Mouse (Mus musculus) erythroid progenitor cell, adult 5-6 weeks (primary cell): ENCODE results near the gene Adcy9. TPM values are rescaled to one million over a fixed set of nuclear protein-coding genes. Genes with fewer than 3 reads are reported as not detected.
"Not testable (repeated sequence)": the region's sequence is repeated elsewhere in the genome, so short reads cannot be mapped to it uniquely, and the experiment has no call there.

Experiments used
- ATAC-seq: replicated peaks from 2 replicates; pipeline ENCODE4 v1.8.0; 2016; ENCODE audit warnings: moderate number of reproducible peaks, mild to moderate bottlenecking, moderate TSS enrichment, inconsistent platforms; ENCODE audit not compliant: poor library complexity, low FRiP score, severe bottlenecking
- total RNA-seq, 2 experiments: library from RNA; stranded (forward) in 1 of 2; stranded (reverse) in 1 of 2; fragments of 150-400 nt in 1 of 2; fragments of 186-747, 209-891 nt in 1 of 2; gene quantifications; 2 replicates each; pipeline versions ENCODE4 v1.2.3 to v1.2.4; 2015 to 2017; ENCODE audit warnings: low replicate concordance in 2 of 2

Gene Adcy9
- total RNA-seq, 2 experiments from 2014 or later = 1.4 TPM; not detected in 1

DNA sequence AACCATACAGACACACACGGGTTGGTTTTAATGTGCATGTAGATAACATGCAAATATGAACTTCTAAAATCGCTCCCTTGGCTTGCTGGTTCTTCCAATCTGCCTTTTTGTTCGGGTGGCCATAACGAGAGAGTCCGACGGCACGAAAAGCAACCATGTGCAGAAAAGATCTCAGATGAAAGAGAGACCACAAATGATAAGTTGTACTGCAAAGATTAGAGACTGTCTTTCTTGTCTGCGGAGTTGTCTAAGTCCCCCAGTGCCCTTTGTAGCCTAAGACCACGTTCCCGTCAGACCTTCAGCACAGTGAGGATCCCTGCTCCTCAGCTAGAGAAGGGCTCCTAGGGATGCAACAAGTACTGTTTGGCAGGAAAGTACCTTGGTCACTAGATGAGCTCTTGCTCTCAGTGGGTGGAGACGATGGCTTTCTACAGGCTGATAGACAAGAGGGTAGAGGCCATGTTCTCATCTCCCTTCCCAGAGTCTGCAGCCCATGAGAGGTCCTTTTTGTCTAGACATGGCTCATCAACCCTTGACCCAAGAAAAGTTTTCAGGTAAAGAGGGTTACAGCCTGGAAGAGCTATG, 136.9 kb downstream of the Adcy9 start:
- ATAC-seq = no peak

DNA sequence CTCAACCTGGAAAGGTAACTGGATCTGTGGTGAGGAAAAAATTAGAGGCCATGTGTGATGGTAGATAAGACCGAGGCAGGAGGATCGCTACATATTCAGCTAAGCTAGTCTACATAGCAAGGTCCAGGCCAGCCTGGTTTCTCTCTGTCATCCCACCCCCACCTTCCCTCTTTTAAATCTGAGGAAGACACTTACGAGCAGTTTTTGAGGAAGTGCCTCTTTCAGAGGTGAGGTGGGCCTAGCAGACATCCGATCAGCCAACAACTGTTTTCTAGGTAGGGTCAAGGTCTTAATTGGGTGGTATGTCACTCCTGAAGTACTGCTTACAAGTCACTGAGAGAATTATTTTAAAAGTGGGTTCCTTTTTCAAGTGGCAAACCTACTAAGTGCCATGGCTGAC, 138.8 kb downstream of the Adcy9 start:
- ATAC-seq = no peak

DNA sequence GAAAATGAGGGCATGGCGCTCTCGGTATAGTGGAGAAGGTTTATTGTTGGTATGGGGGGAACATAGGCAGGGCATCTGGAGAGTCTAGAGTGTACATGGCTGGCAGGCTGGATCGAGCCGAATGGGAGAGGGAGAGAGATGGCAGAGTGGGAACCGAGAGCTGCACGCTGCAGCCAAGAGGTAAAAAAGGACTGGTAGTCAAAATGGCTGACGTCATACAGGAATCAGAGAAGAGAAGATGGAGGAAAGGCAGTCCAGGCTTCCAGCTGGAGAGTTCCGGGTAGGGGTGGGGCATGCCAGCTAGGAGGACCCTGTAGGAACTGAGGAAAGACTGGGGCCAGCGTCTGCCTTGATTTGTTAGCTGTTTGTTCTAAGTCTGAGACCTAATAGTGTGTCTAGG, 139.3 kb downstream of the Adcy9 start:
- no peak for ATAC-seq

DNA sequence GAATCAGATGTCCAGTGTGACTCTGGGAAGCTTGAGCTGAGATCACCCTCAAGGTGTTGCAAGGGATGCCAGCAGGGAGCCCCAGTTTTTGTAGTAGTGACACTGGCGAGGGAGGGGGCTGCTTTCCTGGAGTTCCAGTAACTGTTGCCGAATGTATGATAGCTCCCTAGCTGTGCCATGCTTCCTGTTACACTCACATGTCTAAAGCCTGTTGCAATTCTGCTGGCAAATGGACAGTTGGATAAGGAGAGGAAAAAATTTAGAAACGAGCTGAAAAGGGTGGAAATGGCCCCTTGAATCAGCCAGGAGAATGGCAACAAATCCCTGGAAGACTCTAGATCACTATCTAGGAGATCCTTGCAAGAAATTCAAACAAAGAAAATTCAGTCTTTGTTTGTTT, 140.7 kb downstream of the Adcy9 start:
- no peak for ATAC-seq

DNA sequence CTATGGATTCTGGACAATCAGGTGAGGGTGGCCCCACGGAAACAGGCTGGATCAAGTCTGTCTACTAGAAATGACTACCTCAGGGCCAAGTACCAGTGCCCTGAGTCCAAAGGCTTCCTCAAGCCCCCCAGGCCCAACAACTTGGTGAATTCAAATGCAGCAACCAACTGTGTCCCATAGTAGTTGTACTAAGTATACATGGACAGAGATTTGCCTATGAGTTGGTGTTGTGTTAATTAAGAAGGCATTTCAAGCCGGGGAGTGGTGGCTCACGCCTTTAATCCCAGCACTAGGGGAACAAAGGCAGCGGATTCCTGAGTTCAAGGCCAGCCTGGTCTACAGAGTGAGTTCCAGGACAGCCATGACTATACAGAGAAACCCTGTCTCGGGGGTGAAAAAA, 143.7 kb downstream of the Adcy9 start:
- no peak for ATAC-seq

DNA sequence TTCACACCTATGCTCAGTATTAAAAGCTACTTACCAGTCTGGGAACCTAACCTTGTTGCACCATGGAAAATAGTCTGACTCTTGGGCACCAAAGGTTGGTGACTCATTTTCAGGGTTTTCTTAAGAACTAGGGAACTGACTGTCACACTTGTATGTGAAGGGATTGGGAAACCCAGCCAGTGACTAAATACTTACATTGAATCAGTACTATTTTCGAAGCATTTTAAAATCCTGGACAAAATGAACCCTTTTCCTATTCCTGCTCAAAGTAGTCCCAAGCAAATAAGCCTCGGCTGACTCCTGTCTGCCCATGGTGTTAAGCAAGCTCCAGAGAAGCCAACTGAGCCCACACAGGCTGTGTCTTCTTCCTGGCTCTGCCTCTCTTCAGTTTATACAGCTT, 144.1 kb downstream of the Adcy9 start:
- no peak for ATAC-seq

DNA sequence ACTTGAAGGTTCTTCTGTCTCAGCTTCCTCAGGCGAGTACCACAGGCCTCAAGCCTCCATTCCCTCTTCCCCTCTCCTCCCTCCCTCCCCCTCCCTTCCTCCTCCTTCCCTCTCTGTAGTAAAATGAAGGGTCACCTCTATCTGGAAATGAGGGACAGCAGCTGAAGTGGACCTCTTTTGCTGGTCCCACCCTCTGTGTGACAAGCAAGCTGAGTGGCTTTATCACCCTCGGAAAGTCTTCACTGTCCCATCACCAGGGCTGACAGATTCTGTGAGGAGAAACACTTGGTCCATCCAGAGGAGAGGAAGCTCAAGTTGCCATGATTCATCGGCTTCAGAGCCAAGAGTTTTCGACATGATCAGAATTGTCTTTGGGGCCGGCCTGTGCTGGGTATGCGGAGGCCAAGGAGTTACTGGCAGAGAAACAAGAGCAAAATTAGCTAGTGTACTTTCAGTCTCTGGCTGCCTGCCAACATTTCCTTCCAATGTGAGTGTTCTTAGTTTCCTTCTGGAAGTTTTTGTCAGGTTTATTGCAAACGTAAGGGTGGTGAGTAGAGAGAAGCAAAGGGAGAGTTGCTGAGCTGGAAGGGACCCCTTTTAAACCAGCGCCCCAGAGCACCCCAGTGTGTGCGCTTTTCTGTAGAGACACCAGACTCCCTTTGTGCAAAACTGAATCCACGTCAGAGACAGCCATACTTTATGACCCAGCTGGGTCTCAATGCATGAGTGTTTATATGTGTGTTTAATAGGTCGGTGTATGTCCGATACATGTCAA, 146.4 kb downstream of the Adcy9 start:
- ATAC-seq = no peak

DNA sequence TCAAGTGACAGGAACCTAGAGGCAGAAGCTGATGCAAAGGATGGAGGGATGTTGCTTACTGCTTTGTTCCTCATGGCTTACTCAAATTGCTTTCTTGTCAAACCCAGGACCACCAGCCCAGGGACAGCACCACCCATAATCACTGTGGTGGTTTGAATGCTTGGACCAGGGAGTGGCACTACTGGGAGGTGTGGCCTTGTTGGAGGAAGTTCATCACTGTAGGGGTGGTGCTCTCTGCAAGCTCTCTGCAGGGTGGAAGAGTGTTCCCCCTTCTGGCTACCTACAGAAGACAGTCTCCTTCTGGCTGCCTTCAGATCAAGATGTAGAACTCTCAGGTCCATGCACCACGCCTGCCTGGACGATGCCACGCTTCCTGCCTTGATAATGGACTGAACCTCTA, 148.0 kb downstream of the Adcy9 start:
- no peak for ATAC-seq

DNA sequence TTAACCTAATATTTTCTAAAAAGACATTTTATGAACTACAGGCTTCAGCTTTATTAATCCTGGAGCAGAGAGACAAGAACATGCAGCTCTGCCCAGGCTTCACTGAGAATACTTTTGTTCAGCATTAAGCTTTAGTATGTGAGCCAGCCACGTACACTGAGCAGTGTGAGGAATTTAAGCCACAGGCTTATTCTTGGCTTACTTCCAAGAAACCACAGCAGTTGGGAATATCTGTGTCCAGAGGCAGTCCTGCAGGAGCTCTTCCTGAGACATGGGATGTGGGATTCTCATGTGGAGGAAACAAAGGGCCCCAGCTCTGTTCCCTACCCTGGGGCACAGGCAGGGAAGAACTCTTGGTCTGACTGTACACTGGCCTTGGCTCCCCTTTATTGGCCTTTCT, 149.4 kb downstream of the Adcy9 start:
- no peak for ATAC-seq

DNA sequence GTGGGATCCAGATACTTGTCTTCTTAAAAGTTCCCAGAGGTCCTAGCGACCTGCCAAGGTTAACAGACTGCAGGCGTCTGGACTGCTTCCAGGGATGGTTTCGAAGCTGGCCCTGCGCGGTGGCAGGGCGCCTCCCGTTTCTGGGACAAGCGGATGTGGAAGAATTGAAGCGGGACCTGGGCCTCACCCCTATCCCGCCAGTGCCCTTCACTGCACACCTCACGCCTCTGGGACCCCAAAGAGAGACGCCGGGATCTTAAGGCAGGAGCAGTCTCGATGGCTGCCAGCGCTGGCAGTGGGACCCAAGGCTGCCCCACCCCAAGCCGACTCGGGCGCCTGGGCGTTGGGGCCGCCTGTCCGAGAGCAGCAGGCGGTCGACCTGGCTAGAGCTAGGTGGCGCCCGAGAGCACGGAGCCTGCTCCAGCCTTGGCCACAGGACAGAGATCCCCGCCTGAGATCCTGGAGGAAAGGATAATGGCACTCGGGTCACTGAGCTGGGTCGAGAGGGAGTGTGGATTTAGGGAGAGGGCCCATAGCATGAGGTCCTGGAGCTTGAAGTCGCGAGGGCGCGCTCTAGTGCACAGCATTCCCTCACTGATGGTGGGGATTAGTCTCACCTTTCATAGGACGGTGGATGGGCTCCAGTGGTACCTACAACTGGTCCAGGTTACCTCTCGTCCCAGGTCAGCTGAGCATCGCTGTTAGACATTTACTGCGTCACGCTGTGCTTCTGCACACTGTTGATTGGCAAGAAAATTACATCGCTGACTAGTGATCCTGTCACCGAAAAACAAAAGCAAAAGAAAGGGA, 152.2 kb downstream of the Adcy9 start:
- ATAC-seq = peak; percentile 92

DNA sequence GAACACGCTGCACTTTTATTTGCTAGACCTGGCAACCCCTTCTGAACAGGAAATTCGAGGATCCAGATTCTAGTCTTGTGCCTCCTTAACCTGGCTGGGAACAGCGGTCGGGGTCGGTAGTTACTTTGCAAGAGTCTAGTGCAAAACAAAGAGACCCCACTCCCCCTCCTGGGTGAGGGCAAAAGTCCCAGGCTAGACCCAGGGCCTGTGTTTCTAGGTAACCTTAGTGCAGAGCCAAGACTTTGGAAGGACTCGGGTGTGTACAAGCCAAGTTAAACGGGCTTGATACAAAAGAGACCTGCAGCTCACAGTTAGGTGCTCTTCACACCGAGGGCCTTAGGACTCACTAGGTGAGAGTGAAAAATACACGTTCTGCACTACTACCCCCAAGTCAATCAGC, 152.8 kb downstream of the Adcy9 start:
- no peak for ATAC-seq

DNA sequence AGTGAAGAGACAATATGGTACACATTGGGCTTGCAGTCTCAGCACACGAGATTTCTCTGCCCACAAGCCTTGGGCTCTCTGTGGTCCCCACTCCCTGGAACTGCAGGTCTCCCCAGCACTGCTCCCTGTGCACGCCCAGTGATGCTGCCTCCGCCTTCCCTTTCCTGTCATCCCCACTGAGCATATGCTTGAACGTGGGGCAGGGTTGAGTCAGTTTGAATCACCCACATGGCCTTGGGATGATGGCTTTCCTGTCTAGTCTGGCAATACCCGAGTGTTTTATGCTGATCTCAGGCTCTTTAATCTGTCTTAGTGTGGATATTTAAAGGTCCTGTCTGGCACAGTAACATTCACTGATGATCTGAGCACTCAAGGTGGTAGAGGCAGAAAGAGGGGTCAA, 154.9 kb downstream of the Adcy9 start:
- no peak for ATAC-seq

DNA sequence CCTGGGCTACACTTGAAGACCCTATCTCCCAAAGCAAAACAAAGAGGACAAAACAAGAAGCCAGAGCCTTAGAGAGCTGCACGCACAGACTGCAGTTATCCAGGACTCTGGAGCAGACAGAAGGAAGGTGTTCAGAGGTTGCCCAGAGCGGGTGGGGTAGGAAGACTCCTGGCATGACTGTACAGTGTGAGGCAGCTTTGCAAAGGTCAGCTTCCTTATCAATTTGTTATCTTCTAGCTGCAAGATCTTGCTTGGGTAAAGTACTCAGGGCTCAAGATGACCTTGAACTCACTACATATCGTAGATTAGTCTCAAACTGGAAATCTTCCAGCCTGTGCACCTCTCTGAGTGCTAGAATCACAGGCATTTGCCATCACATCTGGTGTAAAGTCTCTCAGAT, 156.8 kb downstream of the Adcy9 start:
- ATAC-seq = no peak

DNA sequence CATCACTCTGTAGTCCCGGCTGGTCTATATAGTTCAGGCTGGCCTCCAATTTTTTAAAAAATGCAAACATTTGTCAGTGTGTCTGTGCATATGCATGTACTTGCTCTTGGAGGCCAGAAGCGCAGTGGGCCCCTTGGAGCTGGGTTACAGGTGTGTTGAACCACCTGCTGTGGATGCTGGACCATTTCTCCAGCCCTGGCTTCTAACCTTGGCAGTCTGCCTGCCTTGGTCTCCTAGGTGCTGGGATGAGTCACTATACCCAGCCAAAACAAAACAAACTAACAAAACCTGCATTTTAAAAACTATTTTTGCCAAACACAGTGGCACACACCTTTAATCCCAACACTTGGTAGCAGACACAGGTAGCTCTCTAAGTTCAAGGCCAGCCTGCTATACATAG, 162.8 kb downstream of the Adcy9 start:
- no peak for ATAC-seq

DNA sequence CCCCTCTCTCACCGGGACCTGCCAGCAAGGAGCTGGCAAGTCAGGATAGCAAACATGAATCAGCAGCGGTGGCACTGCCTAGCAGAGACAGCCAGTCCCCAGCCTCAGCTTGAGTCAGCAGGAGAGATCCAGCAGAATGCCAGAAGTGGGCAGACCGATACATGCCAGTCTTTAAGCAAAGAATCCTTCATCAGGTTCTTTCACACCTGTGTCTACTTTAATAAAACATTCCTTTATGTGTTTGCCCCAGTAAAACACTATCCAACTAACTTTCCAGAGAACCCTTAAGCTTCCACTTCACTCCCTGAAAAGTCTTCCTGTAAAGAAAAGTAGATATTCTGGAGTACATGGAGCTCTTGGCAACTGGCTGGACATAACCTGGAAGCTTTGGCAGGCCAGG, 171.5 kb downstream of the Adcy9 start:
- ATAC-seq = no peak

DNA sequence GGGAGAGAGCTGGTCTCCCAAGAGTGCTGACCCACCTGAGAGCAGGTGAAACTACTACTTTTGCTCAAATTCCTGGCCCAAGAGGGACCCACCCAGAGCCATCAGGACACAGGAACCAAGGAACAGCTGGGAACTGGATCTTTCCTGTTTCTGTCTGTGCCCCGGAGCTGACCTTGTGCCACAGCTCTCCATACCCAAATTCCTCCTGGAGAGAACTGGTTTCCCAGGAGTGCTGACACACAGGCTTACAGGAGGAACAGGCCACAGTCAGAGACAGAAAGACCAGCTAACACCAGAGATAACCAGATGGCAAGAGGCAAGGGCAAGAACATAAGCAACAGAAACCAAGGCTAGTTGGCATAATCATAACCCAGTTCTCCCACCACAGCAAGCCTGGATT, 175.1 kb downstream of the Adcy9 start:
- ATAC-seq = not testable (repeated sequence)

Other genes with a start within 250 kb of the Adcy9 start
- gene Crebbp, start 206.5 kb downstream of the Adcy9 start, total RNA-seq (2015; ENCODE audit: low replicate concordance) = 51.1 and 51.2 TPM in 2 replicates
- gene Crebbp, start 206.5 kb downstream of the Adcy9 start, total RNA-seq (2017; ENCODE audit: low replicate concordance) = 51.4 and 115 TPM in 2 replicates
- 2.9 TPM in 1 of 2 replicates, not detected in the other for gene Srl, start 121.3 kb upstream of the Adcy9 start, total RNA-seq (2015; ENCODE audit: low replicate concordance)
- gene Srl, start 121.3 kb upstream of the Adcy9 start, total RNA-seq (2017; ENCODE audit: low replicate concordance) = 1.4 TPM in 1 of 2 replicates, not detected in the other
- gene Tfap4, start 139.4 kb upstream of the Adcy9 start, total RNA-seq (2015; ENCODE audit: low replicate concordance) = 4.6 and 7.6 TPM in 2 replicates
- gene Tfap4, start 139.4 kb upstream of the Adcy9 start, total RNA-seq (2017; ENCODE audit: low replicate concordance) = 1.7 and 2.7 TPM in 2 replicates
- not detected in 2 replicates for gene Glis2, start 174.2 kb upstream of the Adcy9 start, total RNA-seq (2015; ENCODE audit: low replicate concordance)
- not detected in 2 replicates for gene Glis2, start 174.2 kb upstream of the Adcy9 start, total RNA-seq (2017; ENCODE audit: low replicate concordance)
- 9.4 and 16.8 TPM in 2 replicates for gene Pam16, start 204.5 kb upstream of the Adcy9 start, total RNA-seq (2015; ENCODE audit: low replicate concordance)
- gene Pam16, start 204.5 kb upstream of the Adcy9 start, total RNA-seq (2017; ENCODE audit: low replicate concordance) = 3.9 and 9.6 TPM in 2 replicates
- gene Vasn, start 219.4 kb upstream of the Adcy9 start, total RNA-seq (2015; ENCODE audit: low replicate concordance) = not detected in 2 replicates
- not detected in 2 replicates for gene Vasn, start 219.4 kb upstream of the Adcy9 start, total RNA-seq (2017; ENCODE audit: low replicate concordance)
- gene Dnaja3, start 219.5 kb upstream of the Adcy9 start, total RNA-seq (2015; ENCODE audit: low replicate concordance) = 10.1 and 12.6 TPM in 2 replicates
- 10.9 and 14.3 TPM in 2 replicates for gene Dnaja3, start 219.5 kb upstream of the Adcy9 start, total RNA-seq (2017; ENCODE audit: low replicate concordance)